Mouse (Mus musculus): ENCODE data around the gene Bcam. TPM values are rescaled to one million over a fixed set of nuclear protein-coding genes. Genes with fewer than 3 reads are reported as not detected.

Gene Bcam
- total RNA-seq, 2 experiments from 2014 or later: 21.9 to 26.7 TPM

- intact Hi-C loops (cut with DNase I): loop anchor here (2.0 kb wide), 1 partner anchor 29 kb away; no protein-coding TSS in a partner anchor
- no peak for TF ChIP-seq CTCF (IDR thresholded peaks at IDR 0.05)
- no peak for DNase-seq
These were observed 10.9 kb upstream of the Bcam start for GRCm38 (mm10) chr7:19781741-19782140.

GRCm38 (mm10) chr7:19779903-19780302 lies 9.1 kb upstream of the Bcam start:
- no peak overlapping the region for H3K4me3 ChIP-seq

More at GRCm38 (mm10) chr7:19781741-19782140, 10.9 kb upstream of the Bcam start:
- H3K4me3 ChIP-seq: no peak overlapping the region
- no peak overlapping the region for H3K27ac ChIP-seq

GRCm38 (mm10) chr7:19778645-19779044 lies 7.8 kb upstream of the Bcam start:
- no peak for TF ChIP-seq CTCF (IDR thresholded peaks at IDR 0.05)
- no peak overlapping the region for H3K27ac ChIP-seq
- intact Hi-C loops (cut with DNase I): no loop called here

More at GRCm38 (mm10) chr7:19779903-19780302, 9.1 kb upstream of the Bcam start:
- peak; percentile 41; the same call in 1 of the 2 replicates for TF ChIP-seq CTCF (IDR thresholded peaks at IDR 0.05)
- no peak overlapping the region for H3K27ac ChIP-seq
- intact Hi-C loops (cut with DNase I): no loop called here
- no peak for DNase-seq

GRCm38 (mm10) chr7:19777049-19777723 lies 6.4 kb upstream of the Bcam start:
- peak; percentile 90 for DNase-seq
- Histone ChIP-seq H3K27ac (peak overlapping the region; percentile 77), H3K4me3 (no peak overlapping the region)
- TF ChIP-seq CTCF (IDR thresholded peaks at IDR 0.05): no peak
- intact Hi-C loops (cut with DNase I): no loop called here

More at GRCm38 (mm10) chr7:19778645-19779044, 7.8 kb upstream of the Bcam start:
- no peak overlapping the region for H3K4me3 ChIP-seq
- DNase-seq: no peak

GRCm38 (mm10) chr7:19771682-19772081 lies 866 bp upstream of the Bcam start:
- Histone ChIP-seq H3K27ac (peak overlapping the region; percentile 90; the same call in 1 of the 2 replicates), H3K4me3 (no peak overlapping the region)
- intact Hi-C loops (cut with DNase I): no loop called here
- no peak for DNase-seq
- no peak for TF ChIP-seq CTCF (IDR thresholded peaks at IDR 0.05)

GRCm38 (mm10) chr7:19770375-19770754 lies 451 bp downstream of the Bcam start:
- intact Hi-C loops (cut with DNase I): no loop called here
- Histone ChIP-seq H3K4me3 (peak overlapping the region; percentile 82), H3K27ac (peak overlapping the region; percentile 90)
- peak; percentile 86 for DNase-seq
- no peak for TF ChIP-seq CTCF (IDR thresholded peaks at IDR 0.05)

GRCm38 (mm10) chr7:19769434-19770374 lies 1.1 kb downstream of the Bcam start:
- DNase-seq: no peak
- H3K4me3 ChIP-seq: peak overlapping the region; percentile 82
- intact Hi-C loops (cut with DNase I): no loop called here
- H3K27ac ChIP-seq: peak overlapping the region; percentile 90
- TF ChIP-seq CTCF (IDR thresholded peaks at IDR 0.05): no peak

- no peak for TF ChIP-seq CTCF (IDR thresholded peaks at IDR 0.05)
- intact Hi-C loops (cut with DNase I): no loop called here
- Histone ChIP-seq H3K27ac (peak overlapping the region; percentile 90), H3K4me3 (peak overlapping the region; percentile 82)
- no peak for DNase-seq
These were observed 1.8 kb downstream of the Bcam start for GRCm38 (mm10) chr7:19769001-19769400.

- no peak for DNase-seq
- peak overlapping the region; percentile 90 for H3K27ac ChIP-seq
- intact Hi-C loops (cut with DNase I): no loop called here
- peak overlapping the region; percentile 82 for H3K4me3 ChIP-seq
- TF ChIP-seq CTCF (IDR thresholded peaks at IDR 0.05): no peak
These were observed 2.6 kb downstream of the Bcam start for GRCm38 (mm10) chr7:19768251-19768650.

GRCm38 (mm10) chr7:19764581-19764980 lies 6.2 kb downstream of the Bcam start:
- intact Hi-C loops (cut with DNase I): no loop called here
- Histone ChIP-seq H3K4me3 (peak overlapping the region; percentile 5), H3K27ac (peak overlapping the region; percentile 76)
- DNase-seq: peak; percentile 31
- no peak for TF ChIP-seq CTCF (IDR thresholded peaks at IDR 0.05)

- intact Hi-C loops (cut with DNase I): no loop called here
- Histone ChIP-seq H3K27ac (peak overlapping the region; percentile 76), H3K4me3 (peak overlapping the region; percentile 5)
- peak; percentile 47 for DNase-seq
- TF ChIP-seq CTCF (IDR thresholded peaks at IDR 0.05): no peak
These were observed 6.9 kb downstream of the Bcam start for GRCm38 (mm10) chr7:19763829-19764477.

GRCm38 (mm10) chr7:19762283-19762682 lies 8.5 kb downstream of the Bcam start:
- no peak for DNase-seq
- intact Hi-C loops (cut with DNase I): no loop called here
- H3K27ac ChIP-seq: no peak overlapping the region
- H3K4me3 ChIP-seq: no peak overlapping the region
- TF ChIP-seq CTCF (IDR thresholded peaks at IDR 0.05): no peak
